Mouse (Mus musculus): Measurements from ENCODE around the gene Pcsk2. TPM values are rescaled to one million over a fixed set of nuclear protein-coding genes. Genes with fewer than 3 reads are reported as not detected.

Pcsk2 gene
- polyA plus RNA-seq, 1 experiment: 0.08 TPM

DNA sequence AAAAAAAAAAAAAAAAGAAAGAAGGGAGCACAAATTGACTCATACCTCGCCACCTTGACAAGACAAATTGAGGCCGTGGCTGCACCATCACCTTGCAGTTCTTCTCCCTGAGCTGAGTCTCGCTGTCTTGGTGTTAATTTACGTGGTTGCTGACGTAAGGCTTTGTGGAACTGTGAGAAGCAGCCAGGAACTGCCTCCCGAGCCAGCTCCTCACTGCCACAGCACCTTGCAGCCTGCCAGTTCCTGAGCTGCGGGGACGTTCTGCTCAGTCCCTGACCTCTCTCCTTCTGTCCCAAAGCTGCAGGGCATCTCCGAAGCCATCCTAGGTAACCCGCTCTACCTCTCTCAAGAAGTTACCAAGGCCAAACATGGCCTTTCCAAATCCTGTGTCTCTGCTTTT, 186.5 kb downstream of the Pcsk2 start:
- TF ChIP-seq CTCF (IDR thresholded peaks at IDR 0.05; ENCODE audit: borderline replicate concordance, control insufficient read depth, extremely low read depth, insufficient read depth, low read length, poor library complexity): no peak
- TF ChIP-seq POLR2A (IDR thresholded peaks at IDR 0.05; ENCODE audit: control insufficient read depth, extremely low read depth, insufficient read depth, low read length, poor library complexity): no peak
- 82% methylated on average over 10 of the region's 10 CpGs for WGBS
- no peaks in the 10 kb centered on the region for H3K27me3 ChIP-seq (ENCODE audit: control insufficient read depth, insufficient read depth, low read length)

GRCm38 (mm10) chr2:143735442-143735841, 189.5 kb downstream of the Pcsk2 start:
- DNase-seq: no peak
- no peaks in the 10 kb centered on the region for H3K36me3 ChIP-seq (ENCODE audit: control insufficient read depth, insufficient read depth, low read length)
- WGBS: 83% methylated on average over 3 of the region's 3 CpGs
- no peaks in the 10 kb centered on the region for H3K4me1 ChIP-seq (replicated peaks; ENCODE audit: control insufficient read depth, insufficient read depth, low read length)
- no peak overlapping the region for H3K4me3 ChIP-seq (ENCODE audit: control insufficient read depth, insufficient read depth, low read length)
- H3K27ac ChIP-seq (ENCODE audit: control insufficient read depth, insufficient read depth, low read length): no peak overlapping the region
- H3K27me3 ChIP-seq (ENCODE audit: control insufficient read depth, insufficient read depth, low read length): no peaks in the 10 kb centered on the region
- TF ChIP-seq CTCF (IDR thresholded peaks at IDR 0.05; ENCODE audit: borderline replicate concordance, control insufficient read depth, extremely low read depth, insufficient read depth, low read length, poor library complexity): no peak

More for the DNA sequence above, 186.5 kb downstream of the Pcsk2 start:
- H3K4me1 ChIP-seq (replicated peaks; ENCODE audit: control insufficient read depth, insufficient read depth, low read length): no peaks in the 10 kb centered on the region
- H3K36me3 ChIP-seq (ENCODE audit: control insufficient read depth, insufficient read depth, low read length): no peaks in the 10 kb centered on the region
- DNase-seq: no peak
- H3K4me3 ChIP-seq (ENCODE audit: control insufficient read depth, insufficient read depth, low read length): no peak overlapping the region
- no peak overlapping the region for H3K27ac ChIP-seq (ENCODE audit: control insufficient read depth, insufficient read depth, low read length)

DNA sequence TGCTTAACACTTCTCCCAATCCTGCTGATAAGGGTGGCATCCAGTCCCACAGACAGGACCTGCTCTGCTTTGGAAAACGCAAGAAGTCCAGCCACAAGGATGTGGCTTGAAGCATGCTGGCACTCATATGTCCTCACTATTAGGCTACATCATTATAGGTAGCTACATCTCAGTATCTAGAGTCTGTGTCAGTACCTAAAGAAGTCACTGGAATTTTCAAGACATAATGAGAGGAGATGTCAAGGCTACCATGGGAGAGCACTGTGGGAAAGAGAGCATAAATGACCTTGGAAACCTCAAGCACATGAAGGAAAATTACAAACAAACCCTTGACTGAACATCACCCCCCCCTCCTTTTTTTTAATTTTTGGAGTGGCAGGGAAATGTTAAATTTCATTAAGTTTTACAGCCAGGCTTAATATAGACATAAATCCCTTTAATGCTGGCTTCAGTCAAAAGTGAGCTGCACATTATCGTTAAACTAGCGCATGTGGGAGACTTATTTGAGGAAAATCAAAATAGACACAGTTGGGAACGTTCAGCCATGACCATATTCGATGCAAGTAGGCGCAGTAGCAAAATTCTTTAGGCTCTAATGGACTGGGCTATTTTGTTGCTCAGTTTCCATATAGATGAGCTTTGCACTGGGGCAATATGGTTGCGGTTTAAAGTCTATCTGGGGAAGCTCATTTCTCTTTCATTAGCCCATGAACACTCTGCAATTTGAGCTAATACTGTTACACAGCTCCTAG, 193.7 kb downstream of the Pcsk2 start:
- no peaks in the 10 kb centered on the region for H3K4me1 ChIP-seq (replicated peaks; ENCODE audit: control insufficient read depth, insufficient read depth, low read length)
- H3K27ac ChIP-seq (ENCODE audit: control insufficient read depth, insufficient read depth, low read length): no peak overlapping the region
- WGBS: 92% methylated on average over 7 of the region's 7 CpGs

DNA sequence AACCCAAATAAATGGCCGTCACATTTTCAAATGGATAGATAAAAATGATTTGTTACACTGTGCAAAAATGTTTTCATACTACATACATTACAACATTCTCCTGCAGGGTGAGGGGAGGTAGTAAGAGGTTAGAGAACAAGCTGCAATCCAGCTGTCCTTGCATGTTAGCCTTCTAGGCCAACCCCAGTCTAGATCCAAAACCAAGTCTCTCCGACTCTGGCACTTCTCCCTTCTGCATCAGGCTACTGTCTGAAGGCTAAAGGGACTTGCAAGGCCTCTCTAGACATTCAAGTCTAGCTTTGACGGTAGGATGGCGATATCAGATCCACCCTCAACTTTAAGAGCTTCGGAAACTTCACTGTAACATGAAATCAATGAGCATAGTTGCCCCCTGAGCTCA, 196.5 kb downstream of the Pcsk2 start:
- WGBS: 92% methylated on average over 5 of the region's 5 CpGs

More for the DNA sequence above, 193.7 kb downstream of the Pcsk2 start:
- Histone ChIP-seq H3K4me3 (ENCODE audit: control insufficient read depth, insufficient read depth, low read length) (no peak overlapping the region), H3K27me3 (ENCODE audit: control insufficient read depth, insufficient read depth, low read length) (no peaks in the 10 kb centered on the region), H3K36me3 (ENCODE audit: control insufficient read depth, insufficient read depth, low read length) (no peaks in the 10 kb centered on the region)
- no peak for TF ChIP-seq CTCF (IDR thresholded peaks at IDR 0.05; ENCODE audit: borderline replicate concordance, control insufficient read depth, extremely low read depth, insufficient read depth, low read length, poor library complexity)
- no peak for TF ChIP-seq POLR2A (IDR thresholded peaks at IDR 0.05; ENCODE audit: control insufficient read depth, extremely low read depth, insufficient read depth, low read length, poor library complexity)
- DNase-seq: no peak

GRCm38 (mm10) chr2:143743081-143743480, 197.1 kb downstream of the Pcsk2 start:
- WGBS: 87% methylated on average over 4 of the region's 4 CpGs

More for the DNA sequence above, 196.5 kb downstream of the Pcsk2 start:
- no peak for DNase-seq
- no peak overlapping the region for H3K4me3 ChIP-seq (ENCODE audit: control insufficient read depth, insufficient read depth, low read length)
- no peaks in the 10 kb centered on the region for H3K4me1 ChIP-seq (replicated peaks; ENCODE audit: control insufficient read depth, insufficient read depth, low read length)
- no peaks in the 10 kb centered on the region for H3K36me3 ChIP-seq (ENCODE audit: control insufficient read depth, insufficient read depth, low read length)
- no peak overlapping the region for H3K27ac ChIP-seq (ENCODE audit: control insufficient read depth, insufficient read depth, low read length)
- TF ChIP-seq CTCF (IDR thresholded peaks at IDR 0.05; ENCODE audit: borderline replicate concordance, control insufficient read depth, extremely low read depth, insufficient read depth, low read length, poor library complexity) (no peak), POLR2A (IDR thresholded peaks at IDR 0.05; ENCODE audit: control insufficient read depth, extremely low read depth, insufficient read depth, low read length, poor library complexity) (no peak)
- H3K27me3 ChIP-seq (ENCODE audit: control insufficient read depth, insufficient read depth, low read length): no peaks in the 10 kb centered on the region

GRCm38 (mm10) chr2:143752051-143752788, 206.3 kb downstream of the Pcsk2 start:
- 74% methylated on average over 9 of the region's 9 CpGs for WGBS
- no peaks in the 10 kb centered on the region for H3K36me3 ChIP-seq (ENCODE audit: control insufficient read depth, insufficient read depth, low read length)
- H3K4me3 ChIP-seq (ENCODE audit: control insufficient read depth, insufficient read depth, low read length): no peak overlapping the region
- H3K27me3 ChIP-seq (ENCODE audit: control insufficient read depth, insufficient read depth, low read length): no peaks in the 10 kb centered on the region
- DNase-seq: no peak
- TF ChIP-seq POLR2A (IDR thresholded peaks at IDR 0.05; ENCODE audit: control insufficient read depth, extremely low read depth, insufficient read depth, low read length, poor library complexity): no peak
- no peak for TF ChIP-seq CTCF (IDR thresholded peaks at IDR 0.05; ENCODE audit: borderline replicate concordance, control insufficient read depth, extremely low read depth, insufficient read depth, low read length, poor library complexity)
- H3K27ac ChIP-seq (ENCODE audit: control insufficient read depth, insufficient read depth, low read length): no peak overlapping the region
- H3K4me1 ChIP-seq (replicated peaks; ENCODE audit: control insufficient read depth, insufficient read depth, low read length): no peaks in the 10 kb centered on the region

More at GRCm38 (mm10) chr2:143743081-143743480, 197.1 kb downstream of the Pcsk2 start:
- Histone ChIP-seq H3K4me1 (replicated peaks; ENCODE audit: control insufficient read depth, insufficient read depth, low read length) (no peaks in the 10 kb centered on the region), H3K27ac (ENCODE audit: control insufficient read depth, insufficient read depth, low read length) (no peak overlapping the region), H3K36me3 (ENCODE audit: control insufficient read depth, insufficient read depth, low read length) (no peaks in the 10 kb centered on the region), H3K4me3 (ENCODE audit: control insufficient read depth, insufficient read depth, low read length) (no peak overlapping the region), H3K27me3 (ENCODE audit: control insufficient read depth, insufficient read depth, low read length) (no peaks in the 10 kb centered on the region)
- DNase-seq: no peak
- TF ChIP-seq POLR2A (IDR thresholded peaks at IDR 0.05; ENCODE audit: control insufficient read depth, extremely low read depth, insufficient read depth, low read length, poor library complexity) (no peak), CTCF (IDR thresholded peaks at IDR 0.05; ENCODE audit: borderline replicate concordance, control insufficient read depth, extremely low read depth, insufficient read depth, low read length, poor library complexity) (no peak)
